Mouse (Mus musculus): Measurements from ENCODE around the gene Phkg2. TPM values are rescaled to one million over a fixed set of nuclear protein-coding genes. Genes with fewer than 3 reads are reported as not detected.
"Not testable (repeated sequence)": the region's sequence is repeated elsewhere in the genome, so short reads cannot be mapped to it uniquely, and the experiment has no call there.

The Phkg2 gene
- polyA plus RNA-seq, 1 experiment: 145 TPM

GRCm38 (mm10) chr7:127601735-127602134 lies 28.6 kb downstream of the Phkg2 start:
- no peak for DNase-seq (ENCODE audit: extremely low spot score in 1 of 2, low spot score in 1 of 2)

GRCm38 (mm10) chr7:127602903-127603302 lies 29.8 kb downstream of the Phkg2 start:
- DNase-seq (ENCODE audit: extremely low spot score in 1 of 2, low spot score in 1 of 2): no peak

- DNase-seq (ENCODE audit: extremely low spot score in 1 of 2, low spot score in 1 of 2): no peak
These were observed 31.1 kb downstream of the Phkg2 start for GRCm38 (mm10) chr7:127604256-127604655.

DNA sequence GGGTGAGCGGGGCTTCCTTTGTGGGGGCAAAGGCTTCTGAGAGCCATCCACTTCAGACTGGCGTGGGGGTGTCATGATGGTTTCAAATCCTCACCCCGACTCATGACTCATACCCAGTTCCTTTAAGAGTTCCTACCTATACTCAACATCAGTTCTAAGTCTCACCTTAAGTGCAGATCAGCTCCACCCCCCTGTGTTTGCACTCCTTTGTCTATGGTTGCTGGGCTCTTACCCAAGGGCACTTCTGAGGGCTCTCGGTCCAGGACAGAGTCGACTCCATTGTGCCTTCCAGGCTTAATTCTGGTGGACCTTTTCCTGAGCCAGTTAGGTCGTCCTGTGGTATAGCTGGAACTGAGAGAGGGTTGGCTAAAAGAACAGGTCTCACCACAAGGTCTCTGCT lies 34.0 kb downstream of the Phkg2 start:
- DNase-seq (ENCODE audit: extremely low spot score in 1 of 2, low spot score in 1 of 2): no peak

DNA sequence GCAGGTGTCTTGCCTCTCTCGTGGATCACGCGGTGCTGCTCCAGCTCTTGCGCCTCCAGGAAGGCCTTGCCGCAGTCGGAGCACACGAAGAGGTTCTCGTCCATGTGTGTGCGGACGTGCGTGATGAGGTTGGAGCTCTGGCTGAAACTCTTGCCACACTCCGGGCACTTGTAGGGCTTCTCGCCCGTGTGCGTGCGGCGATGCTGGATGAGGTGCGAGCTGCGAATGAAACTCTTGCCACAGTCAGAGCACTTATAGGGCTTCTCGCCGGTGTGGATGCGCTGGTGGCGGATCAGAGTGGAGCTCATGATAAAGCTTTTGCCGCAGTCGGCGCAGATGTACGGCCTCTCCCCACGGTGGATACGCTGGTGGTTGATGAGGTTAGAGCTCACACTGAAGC lies 37.9 kb downstream of the Phkg2 start:
- no peak for DNase-seq (ENCODE audit: extremely low spot score in 1 of 2, low spot score in 1 of 2)

GRCm38 (mm10) chr7:127611561-127611960 lies 38.4 kb downstream of the Phkg2 start:
- no peak for DNase-seq (ENCODE audit: extremely low spot score in 1 of 2, low spot score in 1 of 2)

DNA sequence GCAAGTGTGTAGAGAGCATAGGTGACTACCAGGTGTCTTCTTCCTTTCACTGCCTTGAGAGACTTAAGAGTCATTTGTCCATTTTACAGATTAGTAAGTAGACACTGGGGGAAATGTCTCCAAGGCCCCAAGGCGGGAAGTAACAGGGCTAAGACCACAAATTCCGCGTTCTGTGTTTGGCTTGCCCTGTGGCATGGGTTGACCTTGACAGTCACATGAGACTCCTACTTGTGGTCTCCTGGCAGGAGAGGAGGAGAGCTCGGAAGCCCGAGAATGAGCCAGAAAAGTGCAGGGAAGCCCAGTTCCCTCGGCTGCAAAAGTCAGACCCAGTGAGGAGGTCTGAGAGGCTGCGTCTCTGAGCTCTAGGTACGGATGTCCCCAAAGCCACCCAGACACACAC lies 40.4 kb downstream of the Phkg2 start:
- DNase-seq (ENCODE audit: extremely low spot score in 1 of 2, low spot score in 1 of 2): no peak

GRCm38 (mm10) chr7:127614091-127614490 lies 41.0 kb downstream of the Phkg2 start:
- DNase-seq (ENCODE audit: extremely low spot score in 1 of 2, low spot score in 1 of 2): no peak

GRCm38 (mm10) chr7:127614511-127614890 lies 41.4 kb downstream of the Phkg2 start:
- no peak for DNase-seq (ENCODE audit: extremely low spot score in 1 of 2, low spot score in 1 of 2)

DNA sequence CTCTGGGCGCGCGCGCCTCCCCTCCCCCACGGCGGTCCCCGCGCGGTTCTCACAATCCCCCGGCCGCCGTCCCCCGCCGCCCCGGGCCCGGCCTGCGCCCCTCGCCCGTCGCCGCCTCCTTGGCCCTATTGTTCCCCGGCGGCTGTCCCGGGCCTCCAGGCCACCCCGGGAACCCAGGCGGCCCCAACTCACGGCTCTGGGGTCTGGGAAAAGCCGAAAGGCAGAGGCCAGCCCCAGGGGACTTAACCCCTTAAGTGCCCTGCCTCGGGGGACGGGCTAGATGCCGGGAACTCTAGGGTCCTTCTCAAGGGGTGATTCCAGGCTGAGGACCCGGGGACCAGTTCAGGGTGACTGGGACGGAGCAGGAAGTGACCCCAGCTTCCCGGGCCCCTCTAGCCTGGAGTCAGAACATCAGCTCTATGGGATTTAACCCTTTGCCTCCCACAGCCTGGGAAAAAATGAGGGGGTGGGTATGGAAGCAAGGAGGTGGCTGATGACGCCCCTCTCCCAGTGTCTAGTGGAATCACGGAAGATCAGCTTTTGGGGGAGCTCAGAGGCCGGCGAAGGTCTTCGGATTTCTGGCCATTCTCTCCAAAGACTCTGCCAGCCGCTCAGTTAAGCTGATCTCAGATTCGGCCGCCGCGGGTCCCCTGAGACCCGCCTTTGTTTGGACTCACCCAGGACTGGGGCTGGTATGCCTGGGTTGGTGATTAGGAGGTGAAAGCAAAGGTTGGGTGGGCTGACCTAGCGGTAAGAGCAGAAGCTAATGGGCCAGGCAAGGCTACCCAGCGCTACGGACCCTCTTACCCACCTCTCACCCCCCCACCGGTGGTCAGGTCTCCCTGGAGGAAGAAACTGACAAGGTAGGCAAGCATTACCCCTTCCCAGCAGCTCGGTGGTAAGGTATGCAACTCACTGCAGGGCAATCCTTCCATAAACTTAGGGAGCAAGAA lies 42.0 kb downstream of the Phkg2 start, which contains the start of gene Zfp629:
Gene Zfp629 (minus strand): TSS at position 907 of the 953 bp plus-strand sequence.
- DNase-seq (ENCODE audit: extremely low spot score in 1 of 2, low spot score in 1 of 2): peak; percentile 68 to 85

GRCm38 (mm10) chr7:127616336-127616735 lies 43.2 kb downstream of the Phkg2 start:
- DNase-seq (ENCODE audit: extremely low spot score in 1 of 2, low spot score in 1 of 2): no peak

GRCm38 (mm10) chr7:127616881-127617280 lies 43.7 kb downstream of the Phkg2 start:
- no peak for DNase-seq (ENCODE audit: extremely low spot score in 1 of 2, low spot score in 1 of 2)

- DNase-seq (ENCODE audit: extremely low spot score in 1 of 2, low spot score in 1 of 2): no peak
These were observed 44.8 kb downstream of the Phkg2 start for GRCm38 (mm10) chr7:127617962-127618361.

- not testable (repeated sequence) for DNase-seq (ENCODE audit: extremely low spot score in 1 of 2, low spot score in 1 of 2)
These were observed 45.3 kb downstream of the Phkg2 start for GRCm38 (mm10) chr7:127618402-127618801.

DNA sequence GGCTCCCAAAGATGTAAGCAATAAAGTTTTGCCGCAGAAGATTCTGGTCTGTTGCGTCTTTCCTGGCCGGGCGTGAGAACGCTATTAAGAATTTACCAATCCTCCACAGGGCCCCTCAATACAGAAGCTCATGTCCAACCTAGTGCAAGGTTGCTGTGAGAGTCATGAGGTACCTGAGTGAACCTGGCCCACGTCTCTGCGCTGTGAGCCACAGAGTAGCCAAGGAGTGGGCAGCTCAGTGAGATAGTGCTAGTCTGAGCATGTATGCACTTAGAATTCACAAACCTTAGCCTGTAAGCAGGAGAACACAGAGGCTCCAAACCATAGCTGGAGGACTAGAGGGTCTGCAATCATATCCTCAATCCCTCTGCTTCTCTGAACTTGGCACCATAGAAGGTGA lies 52.9 kb downstream of the Phkg2 start:
- no peak for DNase-seq (ENCODE audit: extremely low spot score in 1 of 2, low spot score in 1 of 2)

- DNase-seq (ENCODE audit: extremely low spot score in 1 of 2, low spot score in 1 of 2): no peak
These were observed 53.3 kb downstream of the Phkg2 start for GRCm38 (mm10) chr7:127626471-127626870.

DNA sequence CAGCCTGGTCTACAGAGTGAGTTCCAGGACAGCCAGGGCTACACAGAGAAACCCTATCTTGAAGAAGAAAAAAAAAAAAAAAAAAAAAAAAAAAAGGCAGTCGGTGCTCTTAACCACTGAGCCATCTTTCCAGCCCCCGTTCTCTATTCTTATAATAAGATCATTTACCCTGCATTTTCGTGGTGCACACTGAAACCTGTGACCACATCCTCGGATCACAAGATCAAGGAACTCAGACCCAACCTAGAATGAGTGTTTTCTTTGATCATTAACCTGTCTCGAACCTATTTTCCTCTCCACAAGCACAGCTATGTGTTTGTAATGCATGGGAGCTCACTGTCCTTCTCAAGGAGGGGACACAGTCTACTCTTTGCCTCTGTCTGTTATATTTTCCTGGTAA lies 55.5 kb downstream of the Phkg2 start:
- DNase-seq (ENCODE audit: extremely low spot score in 1 of 2, low spot score in 1 of 2): no peak

- DNase-seq (ENCODE audit: extremely low spot score in 1 of 2, low spot score in 1 of 2): no peak
These were observed 58.3 kb downstream of the Phkg2 start for GRCm38 (mm10) chr7:127631416-127631815.
